Mouse (Mus musculus): ENCODE results near the gene Dync1li2. TPM values are rescaled to one million over a fixed set of nuclear protein-coding genes. Genes with fewer than 3 reads are reported as not detected.

The Dync1li2 gene
- polyA plus RNA-seq, 1 experiment: 45.0 TPM

DNA sequence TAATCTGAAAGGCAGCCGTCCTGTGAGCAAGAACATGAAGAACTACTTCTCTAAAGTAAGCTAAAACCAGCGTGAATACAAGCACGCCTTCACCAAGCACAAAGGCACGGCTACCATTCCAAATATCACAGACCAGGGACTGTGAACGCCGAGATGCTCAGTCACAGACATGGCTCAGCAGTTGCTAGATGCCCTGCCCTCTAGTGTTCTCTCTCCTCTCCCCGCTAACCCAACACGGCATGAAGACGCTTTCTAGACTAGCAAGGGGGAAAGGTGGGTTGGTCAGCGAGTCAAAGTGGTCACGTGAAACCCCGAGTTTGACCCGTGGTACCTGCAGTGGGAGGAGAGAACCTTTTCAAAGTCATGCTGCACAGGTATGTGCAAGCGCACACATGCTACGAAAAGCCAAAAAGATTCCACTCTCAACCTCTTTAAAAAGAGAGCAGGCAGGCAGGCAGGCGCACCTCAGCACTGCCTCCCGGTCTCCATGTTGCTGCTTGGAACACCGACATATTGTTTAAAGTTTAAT lies 8.0 kb downstream of the Dync1li2 start:
- peaks cover 66% of the 10 kb centered on the region for H3K79me2 ChIP-seq (ENCODE audit: control insufficient read depth, insufficient read depth)
- H3K27me3 ChIP-seq (ENCODE audit: control insufficient read depth, insufficient read depth, insufficient read length): no peaks in the 10 kb centered on the region
- no peak overlapping the region for H3K4me3 ChIP-seq
- H3K4me2 ChIP-seq (ENCODE audit: low read depth): no peak overlapping the region
- no peak for TF ChIP-seq CEBPB (IDR thresholded peaks at IDR 0.05; ENCODE audit: insufficient read depth, poor library complexity, severe bottlenecking)
- no peak for TF ChIP-seq USF1 (IDR thresholded peaks at IDR 0.05; ENCODE audit: low read depth)
- no peak for TF ChIP-seq POLR2AphosphoS2 (IDR thresholded peaks at IDR 0.05; ENCODE audit: insufficient read length, low read depth)
- TF ChIP-seq REST (IDR thresholded peaks at IDR 0.05; ENCODE audit: insufficient read depth, insufficient read length): no peak
- no peak for TF ChIP-seq TCF12 (IDR thresholded peaks at IDR 0.05; ENCODE audit: insufficient read depth, poor library complexity, severe bottlenecking)
- peaks cover 88% of the 10 kb centered on the region for H3K36me3 ChIP-seq (ENCODE audit: control insufficient read depth, insufficient read depth)
- H3ac ChIP-seq (ENCODE audit: control insufficient read depth, insufficient read length): no peak overlapping the region

- Histone ChIP-seq H3K27me3 (ENCODE audit: control insufficient read depth, insufficient read depth, insufficient read length) (no peaks in the 10 kb centered on the region), H3ac (ENCODE audit: control insufficient read depth, insufficient read length) (no peak overlapping the region), H3K36me3 (ENCODE audit: control insufficient read depth, insufficient read depth) (peaks cover 82% of the 10 kb centered on the region), H3K4me2 (ENCODE audit: low read depth) (peak overlapping the region; percentile 40), H3K79me2 (ENCODE audit: control insufficient read depth, insufficient read depth) (peaks cover 60% of the 10 kb centered on the region), H3K4me3 (no peak overlapping the region)
- no peak for TF ChIP-seq POLR2AphosphoS2 (IDR thresholded peaks at IDR 0.05; ENCODE audit: insufficient read length, low read depth)
- no peak for TF ChIP-seq SRF (IDR thresholded peaks at IDR 0.05; ENCODE audit: control insufficient read depth, insufficient read length, low read depth)
- no peak for TF ChIP-seq MYOD1 (IDR thresholded peaks at IDR 0.05; ENCODE audit: control insufficient read depth in 1 of 3, insufficient read length in 2 of 3, low read depth in 2 of 3)
- no peak for TF ChIP-seq CEBPB (IDR thresholded peaks at IDR 0.05; ENCODE audit: insufficient read depth, poor library complexity, severe bottlenecking)
- no peak for TF ChIP-seq MAX (IDR thresholded peaks at IDR 0.05; ENCODE audit: low read depth)
- no peak for TF ChIP-seq E2F4 (IDR thresholded peaks at IDR 0.05; ENCODE audit: insufficient read depth)
- TF ChIP-seq POLR2A (IDR thresholded peaks at IDR 0.05; ENCODE audit: insufficient read length, low read depth): no peak
- TF ChIP-seq TCF3 (IDR thresholded peaks at IDR 0.05; ENCODE audit: insufficient read length, low read depth): no peak
- no peak for TF ChIP-seq REST (IDR thresholded peaks at IDR 0.05; ENCODE audit: insufficient read depth, insufficient read length)
- TF ChIP-seq TCF12 (IDR thresholded peaks at IDR 0.05; ENCODE audit: insufficient read depth, poor library complexity, severe bottlenecking): no peak
Observed at GRCm38 (mm10) chr8:104434275-104434674, 8.6 kb downstream of the Dync1li2 start.

GRCm38 (mm10) chr8:104433191-104433842 lies 9.5 kb downstream of the Dync1li2 start:
- Histone ChIP-seq H3K79me2 (ENCODE audit: control insufficient read depth, insufficient read depth) (peaks cover 50% of the 10 kb centered on the region), H3K27me3 (ENCODE audit: control insufficient read depth, insufficient read depth, insufficient read length) (no peaks in the 10 kb centered on the region), H3K36me3 (ENCODE audit: control insufficient read depth, insufficient read depth) (peaks cover 78% of the 10 kb centered on the region), H3ac (ENCODE audit: control insufficient read depth, insufficient read length) (no peak overlapping the region), H3K4me3 (no peak overlapping the region), H3K4me2 (ENCODE audit: low read depth) (no peak overlapping the region)
- TF ChIP-seq TCF3 (IDR thresholded peaks at IDR 0.05; ENCODE audit: insufficient read length, low read depth): no peak
- TF ChIP-seq E2F4 (IDR thresholded peaks at IDR 0.05; ENCODE audit: insufficient read depth): no peak
- no peak for TF ChIP-seq MAX (IDR thresholded peaks at IDR 0.05; ENCODE audit: low read depth)
- no peak for TF ChIP-seq USF1 (IDR thresholded peaks at IDR 0.05; ENCODE audit: low read depth)
- TF ChIP-seq POLR2A (IDR thresholded peaks at IDR 0.05; ENCODE audit: insufficient read length, low read depth): no peak
- TF ChIP-seq CEBPB (IDR thresholded peaks at IDR 0.05; ENCODE audit: insufficient read depth, poor library complexity, severe bottlenecking): no peak
- no peak for TF ChIP-seq POLR2AphosphoS2 (IDR thresholded peaks at IDR 0.05; ENCODE audit: insufficient read length, low read depth)
- no peak for TF ChIP-seq REST (IDR thresholded peaks at IDR 0.05; ENCODE audit: insufficient read depth, insufficient read length)
- TF ChIP-seq TCF12 (IDR thresholded peaks at IDR 0.05; ENCODE audit: insufficient read depth, poor library complexity, severe bottlenecking): no peak
- no peak for TF ChIP-seq MYOD1 (IDR thresholded peaks at IDR 0.05; ENCODE audit: control insufficient read depth in 1 of 3, insufficient read length in 2 of 3, low read depth in 2 of 3)
- TF ChIP-seq MYOG (IDR thresholded peaks at IDR 0.05; ENCODE audit: control insufficient read depth in 1 of 3, insufficient read depth in 1 of 3, insufficient read length in 2 of 3, low read depth in 2 of 3): no peak
- no peak for TF ChIP-seq SRF (IDR thresholded peaks at IDR 0.05; ENCODE audit: control insufficient read depth, insufficient read length, low read depth)

GRCm38 (mm10) chr8:104432656-104433055 lies 10.2 kb downstream of the Dync1li2 start:
- Histone ChIP-seq H3K4me3 (no peak overlapping the region), H3K4me2 (ENCODE audit: low read depth) (no peak overlapping the region), H3K79me2 (ENCODE audit: control insufficient read depth, insufficient read depth) (peaks cover 50% of the 10 kb centered on the region), H3K27me3 (ENCODE audit: control insufficient read depth, insufficient read depth, insufficient read length) (no peaks in the 10 kb centered on the region), H3ac (ENCODE audit: control insufficient read depth, insufficient read length) (no peak overlapping the region), H3K36me3 (ENCODE audit: control insufficient read depth, insufficient read depth) (peaks cover 78% of the 10 kb centered on the region)
- TF ChIP-seq MYOG (IDR thresholded peaks at IDR 0.05; ENCODE audit: control insufficient read depth in 1 of 3, insufficient read depth in 1 of 3, insufficient read length in 2 of 3, low read depth in 2 of 3): no peak
- no peak for TF ChIP-seq E2F4 (IDR thresholded peaks at IDR 0.05; ENCODE audit: insufficient read depth)

DNA sequence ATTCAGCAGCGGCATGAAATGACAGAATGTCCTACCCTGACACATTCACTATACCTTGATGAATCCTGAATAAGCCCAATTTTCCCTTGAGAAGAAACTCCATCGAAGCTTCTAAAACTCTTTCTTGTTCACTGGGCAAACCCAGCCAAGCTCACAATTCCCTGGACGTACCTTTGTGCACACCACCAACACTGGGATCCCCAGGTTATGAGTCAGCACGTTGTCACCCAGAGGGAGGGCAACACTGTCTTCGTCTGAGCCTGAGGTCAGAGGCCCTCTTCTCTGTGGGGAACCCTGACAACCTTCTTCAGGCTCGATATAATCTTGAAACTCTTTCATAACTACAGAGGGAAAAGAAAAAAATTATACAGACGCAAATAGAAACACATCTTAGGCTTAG lies 12.6 kb downstream of the Dync1li2 start:
- peaks cover 49% of the 10 kb centered on the region for H3K79me2 ChIP-seq (ENCODE audit: control insufficient read depth, insufficient read depth)
- no peaks in the 10 kb centered on the region for H3K27me3 ChIP-seq (ENCODE audit: control insufficient read depth, insufficient read depth, insufficient read length)
- H3K4me3 ChIP-seq: no peak overlapping the region
- TF ChIP-seq TCF3 (IDR thresholded peaks at IDR 0.05; ENCODE audit: insufficient read length, low read depth) (no peak), SRF (IDR thresholded peaks at IDR 0.05; ENCODE audit: control insufficient read depth, insufficient read length, low read depth) (no peak), TCF12 (IDR thresholded peaks at IDR 0.05; ENCODE audit: insufficient read depth, poor library complexity, severe bottlenecking) (no peak), E2F4 (IDR thresholded peaks at IDR 0.05; ENCODE audit: insufficient read depth) (no peak), MYOD1 (IDR thresholded peaks at IDR 0.05; ENCODE audit: control insufficient read depth in 1 of 3, insufficient read length in 2 of 3, low read depth in 2 of 3) (no peak), USF1 (IDR thresholded peaks at IDR 0.05; ENCODE audit: low read depth) (no peak), POLR2AphosphoS2 (IDR thresholded peaks at IDR 0.05; ENCODE audit: insufficient read length, low read depth) (no peak), POLR2A (IDR thresholded peaks at IDR 0.05; ENCODE audit: insufficient read length, low read depth) (no peak), REST (IDR thresholded peaks at IDR 0.05; ENCODE audit: insufficient read depth, insufficient read length) (no peak), MYOG (IDR thresholded peaks at IDR 0.05; ENCODE audit: control insufficient read depth in 1 of 3, insufficient read depth in 1 of 3, insufficient read length in 2 of 3, low read depth in 2 of 3) (no peak), CEBPB (IDR thresholded peaks at IDR 0.05; ENCODE audit: insufficient read depth, poor library complexity, severe bottlenecking) (no peak), MAX (IDR thresholded peaks at IDR 0.05; ENCODE audit: low read depth) (no peak)
- H3K36me3 ChIP-seq (ENCODE audit: control insufficient read depth, insufficient read depth): peaks cover 80% of the 10 kb centered on the region
- no peak overlapping the region for H3K4me2 ChIP-seq (ENCODE audit: low read depth)
- no peak overlapping the region for H3ac ChIP-seq (ENCODE audit: control insufficient read depth, insufficient read length)

All from myocyte (in vitro differentiated cells).